Mouse (Mus musculus) left cerebral cortex, postnatal 4 days (tissue): Measurements from ENCODE around the gene Tor2a. TPM values are rescaled to one million over a fixed set of nuclear protein-coding genes. Genes with fewer than 3 reads are reported as not detected.

Source experiments
- DNase-seq: peaks from one replicate; pipeline ENCODE4 v3.0.0-alpha.2; 2022
- intact Hi-C: fragments of 180-260 bp; cut with DNase I; formaldehyde crosslinking; loops from one replicate; pipeline ENCODE4 v1.15.1; 2025
- total RNA-seq, 2 experiments: library from RNA; stranded (reverse); gene quantifications; 2 replicates each; pipeline ENCODE4 v1.2.3; 2021

Tor2a gene
- total RNA-seq, 2 experiments from 2014 or later: 29.3 to 30.5 TPM

GRCm38 (mm10) chr2:32758503-32758902 lies 1.5 kb downstream of the Tor2a start:
- intact Hi-C loops: no loop called here
- no peak for DNase-seq

- intact Hi-C loops: no loop called here
- no peak for DNase-seq
Observed at GRCm38 (mm10) chr2:32759001-32759400, 2.0 kb downstream of the Tor2a start.

GRCm38 (mm10) chr2:32761361-32761760 lies 4.3 kb downstream of the Tor2a start:
- peak; percentile 40 for DNase-seq
- intact Hi-C loops: no loop called here

- peak; percentile 49 for DNase-seq
Observed at GRCm38 (mm10) chr2:32761859-32762258, 4.8 kb downstream of the Tor2a start.

GRCm38 (mm10) chr2:32763353-32763752 lies 6.3 kb downstream of the Tor2a start:
- DNase-seq: no peak
- intact Hi-C loops: no loop called here

More at GRCm38 (mm10) chr2:32761859-32762258, 4.8 kb downstream of the Tor2a start:
- intact Hi-C loops: no loop called here

GRCm38 (mm10) chr2:32767241-32767640 lies 10.2 kb downstream of the Tor2a start:
- no peak for DNase-seq

GRCm38 (mm10) chr2:32768661-32769285 lies 11.7 kb downstream of the Tor2a start:
- peak; percentile 66 for DNase-seq
- intact Hi-C loops: no loop called here

More at GRCm38 (mm10) chr2:32767241-32767640, 10.2 kb downstream of the Tor2a start:
- intact Hi-C loops: no loop called here

- DNase-seq: peak; percentile 48
- intact Hi-C loops: no loop called here
Observed at GRCm38 (mm10) chr2:32769327-32770085, 12.5 kb downstream of the Tor2a start.

GRCm38 (mm10) chr2:32771886-32772285 lies 14.9 kb downstream of the Tor2a start:
- no peak for DNase-seq
- intact Hi-C loops: no loop called here

- intact Hi-C loops: no loop called here
- no peak for DNase-seq
Observed at GRCm38 (mm10) chr2:32772626-32773279, 15.7 kb downstream of the Tor2a start.

GRCm38 (mm10) chr2:32775359-32776074 lies 18.5 kb downstream of the Tor2a start, which contains the start of the genes Ttc16 and Ptrh1:
Gene Ttc16, minus strand, starts transcription at chr2:32775633.
Gene Ptrh1, plus strand, starts transcription at chr2:32775786.
- intact Hi-C loops: no loop called here
- peak; percentile 97 for DNase-seq

- intact Hi-C loops: no loop called here
Observed at GRCm38 (mm10) chr2:32776192-32776591, 19.2 kb downstream of the Tor2a start.

GRCm38 (mm10) chr2:32778081-32778480 lies 21.0 kb downstream of the Tor2a start:
- DNase-seq: no peak
- intact Hi-C loops: no loop called here

More at GRCm38 (mm10) chr2:32776192-32776591, 19.2 kb downstream of the Tor2a start:
- no peak for DNase-seq

- intact Hi-C loops: no loop called here
- peak; percentile 73 for DNase-seq
Observed at GRCm38 (mm10) chr2:32779131-32779530, 22.1 kb downstream of the Tor2a start.

GRCm38 (mm10) chr2:32779714-32780113 lies 22.7 kb downstream of the Tor2a start:
- intact Hi-C loops: no loop called here
- no peak for DNase-seq

- intact Hi-C loops: no loop called here
- DNase-seq: no peak
Observed at GRCm38 (mm10) chr2:32781710-32782109, 24.7 kb downstream of the Tor2a start.

- intact Hi-C loops: no loop called here
- DNase-seq: no peak
Observed at GRCm38 (mm10) chr2:32784048-32784681, 27.1 kb downstream of the Tor2a start, which contains the start of gene Cfap157. Gene Cfap157, minus strand, starts transcription at chr2:32784428.

- intact Hi-C loops: loop anchor here (5.0 kb wide), 1 partner anchor 65 kb away; no protein-coding TSS in a partner anchor
- DNase-seq: no peak
Observed at GRCm38 (mm10) chr2:32787176-32787575, 30.1 kb downstream of the Tor2a start.

- DNase-seq: no peak
- intact Hi-C loops: loop anchor here (5.0 kb wide), 1 partner anchor 64 kb away; no protein-coding TSS in a partner anchor
Observed at GRCm38 (mm10) chr2:32788581-32788980, 31.5 kb downstream of the Tor2a start.

- intact Hi-C loops: no loop called here
- DNase-seq: no peak
Observed at GRCm38 (mm10) chr2:32791297-32791696, 34.3 kb downstream of the Tor2a start.
